Mouse (Mus musculus): Measurements from ENCODE around the gene Dazap1. TPM values are rescaled to one million over a fixed set of nuclear protein-coding genes. Genes with fewer than 3 reads are reported as not detected.

Gene Dazap1
- total and polyA plus RNA-seq, 3 experiments, result 151 to 533 (median 191) TPM

GRCm38 (mm10) chr10:80226416-80227165, 34.7 kb upstream of the Dazap1 start, which contains the start of gene Mum1:
Gene Mum1 (plus strand): TSS chr10:80226434.
- H3K36me3 ChIP-seq (replicated peaks), result peaks cover 40% of the 10 kb centered on the region
- peaks cover 41% of the 10 kb centered on the region for H3K4me1 ChIP-seq (ENCODE audit: insufficient read depth, low read depth, low read length)
- H3K27me3 ChIP-seq (ENCODE audit: insufficient read depth, low read length), result peaks cover 16% of the 10 kb centered on the region
- peak within 1 kb of the TSS; percentile 88 for H3K4me3 ChIP-seq (ENCODE audit: low read depth, low read length)
- peak; percentile 96 for ATAC-seq (ENCODE audit: extremely low read depth, insufficient number of reproducible peaks, low FRiP score, poor library complexity, severe bottlenecking)
- peak; percentile 98 for DNase-seq (ENCODE audit: low spot score)
- no peak for TF ChIP-seq POLR2AphosphoS5 (IDR thresholded peaks at IDR 0.05; ENCODE audit: insufficient replicate concordance, low read depth, low read length)
- TF ChIP-seq TAL1 (conservative IDR thresholded peaks at IDR 0.05; ENCODE audit: low read depth, low read length), result no peak
- TF ChIP-seq GATA1 (IDR thresholded peaks at IDR 0.05; ENCODE audit: borderline replicate concordance, low read length), result no peak
- no peak for TF ChIP-seq GATA2 (IDR thresholded peaks at IDR 0.05; ENCODE audit: borderline replicate concordance, low read depth, low read length)
- no peak for TF ChIP-seq CTCF (IDR thresholded peaks at IDR 0.05; ENCODE audit: low read depth, low read length)
- H3K9me3 ChIP-seq (replicated peaks), result peaks cover 7% of the 10 kb centered on the region

- no peak for TF ChIP-seq TAL1 (conservative IDR thresholded peaks at IDR 0.05; ENCODE audit: low read depth, low read length)
- no peak for TF ChIP-seq GATA1 (IDR thresholded peaks at IDR 0.05; ENCODE audit: borderline replicate concordance, low read length)
- no peak for TF ChIP-seq GATA2 (IDR thresholded peaks at IDR 0.05; ENCODE audit: borderline replicate concordance, low read depth, low read length)
- TF ChIP-seq CTCF (IDR thresholded peaks at IDR 0.05; ENCODE audit: low read depth, low read length), result no peak
- peaks cover 45% of the 10 kb centered on the region for H3K36me3 ChIP-seq (replicated peaks)
- peaks cover 46% of the 10 kb centered on the region for H3K4me1 ChIP-seq (ENCODE audit: insufficient read depth, low read depth, low read length)
- no peak for ATAC-seq (ENCODE audit: extremely low read depth, insufficient number of reproducible peaks, low FRiP score, poor library complexity, severe bottlenecking)
- H3K9me3 ChIP-seq (replicated peaks), result peaks cover 7% of the 10 kb centered on the region
- DNase-seq (ENCODE audit: low spot score), result no peak
- peak overlapping the region; percentile 88 for H3K4me3 ChIP-seq (ENCODE audit: low read depth, low read length)
- peaks cover 11% of the 10 kb centered on the region for H3K27me3 ChIP-seq (ENCODE audit: insufficient read depth, low read length)
These were observed 34.1 kb upstream of the Dazap1 start for GRCm38 (mm10) chr10:80227166-80227539.

GRCm38 (mm10) chr10:80227877-80228775, 33.2 kb upstream of the Dazap1 start:
- DNase-seq (ENCODE audit: low spot score), result no peak
- ATAC-seq (ENCODE audit: extremely low read depth, insufficient number of reproducible peaks, low FRiP score, poor library complexity, severe bottlenecking), result no peak
- no peak for TF ChIP-seq POLR2AphosphoS5 (IDR thresholded peaks at IDR 0.05; ENCODE audit: insufficient replicate concordance, low read depth, low read length)
- no peak for TF ChIP-seq CTCF (IDR thresholded peaks at IDR 0.05; ENCODE audit: low read depth, low read length)
- no peak for TF ChIP-seq GATA2 (IDR thresholded peaks at IDR 0.05; ENCODE audit: borderline replicate concordance, low read depth, low read length)
- TF ChIP-seq TAL1 (conservative IDR thresholded peaks at IDR 0.05; ENCODE audit: low read depth, low read length), result no peak
- TF ChIP-seq GATA1 (IDR thresholded peaks at IDR 0.05; ENCODE audit: borderline replicate concordance, low read length), result no peak
- H3K27me3 ChIP-seq (ENCODE audit: insufficient read depth, low read length), result peaks cover 7% of the 10 kb centered on the region
- H3K9me3 ChIP-seq (replicated peaks), result peaks cover 5% of the 10 kb centered on the region
- peaks cover 55% of the 10 kb centered on the region for H3K36me3 ChIP-seq (replicated peaks)
- peak overlapping the region; percentile 49; the same call in 1 of the 2 replicates for H3K4me3 ChIP-seq (ENCODE audit: low read depth, low read length)
- peaks cover 56% of the 10 kb centered on the region for H3K4me1 ChIP-seq (ENCODE audit: insufficient read depth, low read depth, low read length)

DNA sequence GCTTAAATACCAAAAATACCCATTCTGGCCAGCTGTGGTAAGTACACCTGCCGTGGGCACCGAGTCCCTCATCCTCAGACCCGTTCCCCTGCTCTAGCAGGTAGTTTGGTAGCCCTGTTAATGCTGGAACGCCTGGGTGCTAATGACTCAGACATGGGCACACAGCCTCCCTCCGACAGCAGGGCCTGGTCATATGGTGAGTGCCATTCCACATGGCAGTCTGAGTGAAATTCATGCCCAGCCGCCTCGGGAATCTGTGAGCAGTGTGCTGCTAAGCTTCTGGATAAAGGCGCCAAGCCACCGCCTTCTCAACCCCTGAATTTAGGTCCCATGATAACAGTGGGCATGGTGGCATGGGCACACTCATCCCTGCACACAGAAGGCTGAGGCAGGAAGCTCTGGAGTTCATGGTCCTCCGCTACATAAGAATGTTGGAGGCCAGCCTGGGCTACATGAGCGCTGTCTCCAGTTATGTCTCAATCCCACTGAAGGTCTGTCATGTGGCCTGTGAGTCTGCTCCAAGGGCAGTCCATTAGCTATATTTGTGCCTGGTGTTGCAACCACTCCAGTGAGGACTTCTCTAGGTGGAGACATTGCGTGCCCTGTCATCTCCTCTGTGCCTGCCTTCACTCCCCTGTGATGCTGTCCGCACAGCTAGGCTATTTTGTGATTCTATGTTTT, 25.0 kb upstream of the Dazap1 start:
- Histone ChIP-seq H3K27me3 (ENCODE audit: insufficient read depth, low read length) (no peaks in the 10 kb centered on the region), H3K4me1 (ENCODE audit: insufficient read depth, low read depth, low read length) (peaks cover 59% of the 10 kb centered on the region), H3K36me3 (replicated peaks) (peaks cover 99% of the 10 kb centered on the region), H3K9me3 (replicated peaks) (no peaks in the 10 kb centered on the region), H3K4me3 (ENCODE audit: low read depth, low read length) (no peak overlapping the region)
- DNase-seq (ENCODE audit: low spot score) (no peak), ATAC-seq (ENCODE audit: extremely low read depth, insufficient number of reproducible peaks, low FRiP score, poor library complexity, severe bottlenecking) (no peak)
- TF ChIP-seq CTCF (IDR thresholded peaks at IDR 0.05; ENCODE audit: low read depth, low read length) (no peak), POLR2AphosphoS5 (IDR thresholded peaks at IDR 0.05; ENCODE audit: insufficient replicate concordance, low read depth, low read length) (no peak), GATA2 (IDR thresholded peaks at IDR 0.05; ENCODE audit: borderline replicate concordance, low read depth, low read length) (no peak), TAL1 (conservative IDR thresholded peaks at IDR 0.05; ENCODE audit: low read depth, low read length) (no peak), GATA1 (IDR thresholded peaks at IDR 0.05; ENCODE audit: borderline replicate concordance, low read length) (no peak)

DNA sequence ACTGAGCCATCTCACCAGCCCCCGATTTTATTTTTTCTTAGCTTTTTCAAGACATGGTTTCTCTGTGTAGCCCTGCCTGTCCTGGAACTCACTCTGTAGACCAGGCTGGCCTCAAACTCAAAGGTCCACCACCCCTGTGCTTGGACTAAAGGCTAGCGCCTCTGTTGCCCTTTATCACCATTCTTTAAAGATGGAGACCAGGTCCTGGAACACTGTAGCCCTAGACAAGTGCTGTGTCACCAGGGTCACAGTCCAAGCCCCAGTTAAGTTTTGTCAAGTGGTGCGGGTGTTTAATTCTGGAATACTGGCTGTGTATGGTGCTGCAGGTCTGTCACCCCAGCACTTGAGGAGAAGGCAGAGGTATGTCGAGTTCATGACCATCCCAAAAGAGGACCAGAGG, 24.3 kb upstream of the Dazap1 start:
- Histone ChIP-seq H3K4me1 (ENCODE audit: insufficient read depth, low read depth, low read length) (peaks cover 52% of the 10 kb centered on the region), H3K4me3 (ENCODE audit: low read depth, low read length) (no peak overlapping the region), H3K9me3 (replicated peaks) (no peaks in the 10 kb centered on the region), H3K27me3 (ENCODE audit: insufficient read depth, low read length) (no peaks in the 10 kb centered on the region), H3K36me3 (replicated peaks) (peaks cover 99% of the 10 kb centered on the region)
- no peak for DNase-seq (ENCODE audit: low spot score)
- no peak for TF ChIP-seq GATA1 (IDR thresholded peaks at IDR 0.05; ENCODE audit: borderline replicate concordance, low read length)
- TF ChIP-seq POLR2AphosphoS5 (IDR thresholded peaks at IDR 0.05; ENCODE audit: insufficient replicate concordance, low read depth, low read length), result no peak
- no peak for TF ChIP-seq GATA2 (IDR thresholded peaks at IDR 0.05; ENCODE audit: borderline replicate concordance, low read depth, low read length)
- no peak for TF ChIP-seq TAL1 (conservative IDR thresholded peaks at IDR 0.05; ENCODE audit: low read depth, low read length)
- TF ChIP-seq CTCF (IDR thresholded peaks at IDR 0.05; ENCODE audit: low read depth, low read length), result no peak
- ATAC-seq (ENCODE audit: extremely low read depth, insufficient number of reproducible peaks, low FRiP score, poor library complexity, severe bottlenecking), result no peak
